Mouse (Mus musculus) ES-Bruce4 (cell line): ENCODE measurements around the gene Dnttip1.

ENCODE experiments used
- CTCF ChIP-seq: IDR thresholded peaks from one replicate; pipeline ENCODE4 v1.8.1; 2011; ENCODE audit warnings: low read depth, low read length
- POLR2A ChIP-seq: IDR thresholded peaks from one replicate; pipeline ENCODE4 v1.8.1; 2011; ENCODE audit warnings: low read length; ENCODE audit not compliant: insufficient read depth

- no peak for TF ChIP-seq CTCF
- no peak for TF ChIP-seq POLR2A
Measured at GRCm38 (mm10) chr2:164754800-164755199, 9.0 kb downstream of the Dnttip1 start.
